In the genomic region with DNA sequence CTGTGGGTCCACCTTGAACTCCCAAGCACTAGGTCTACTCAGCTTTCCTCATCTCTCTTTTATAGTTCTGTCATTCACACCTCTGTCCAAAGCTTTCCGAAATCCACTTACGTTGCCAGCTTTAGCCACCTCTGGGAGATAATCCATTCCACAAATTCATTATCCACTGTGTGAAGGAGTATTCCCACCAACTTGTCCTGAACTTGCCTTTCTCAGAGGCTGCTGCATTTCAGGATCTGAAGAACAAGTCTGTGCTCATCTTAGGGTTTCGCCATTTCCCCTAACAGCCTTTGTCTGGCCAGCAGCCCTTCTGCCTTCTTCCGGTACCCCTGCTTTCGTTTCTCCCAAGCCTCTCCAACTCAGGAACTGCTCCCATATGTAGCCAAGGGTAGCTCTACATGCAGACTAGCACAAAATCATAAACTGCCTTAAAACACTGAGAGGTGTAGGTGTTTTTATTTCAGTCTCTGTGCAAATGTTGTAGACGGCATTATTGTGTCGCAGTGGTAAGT, we compare ENCODE assay signal across 18 mouse cellular contexts.
"Had no signal": no experiment of that assay in that cellular context is flagged by ENCODE, and none has a peak within 500 bp of the region (broad histone marks: within the 10 kb centered on the region; RNA-seq: fewer than 3 reads in every experiment).

No protein-coding gene starts in this region.

- H3K9ac ChIP-seq: liver, embryonic 14.5 days; lung, embryonic 15.5 days; midbrain, embryonic 12.5 days; midbrain, embryonic 15.5 days; neural tube, embryonic 12.5 days; neural tube, embryonic 15.5 days had no signal

- H3K4me3 ChIP-seq: layer of hippocampus, adult 2 months; lung, embryonic 15.5 days; midbrain, embryonic 12.5 days; midbrain, embryonic 15.5 days; neural tube, embryonic 12.5 days; neural tube, embryonic 15.5 days had no signal

- H3K27me3 ChIP-seq: lung, embryonic 15.5 days; midbrain, embryonic 15.5 days; neural tube, embryonic 12.5 days had no signal

- ATAC-seq: midbrain, embryonic 15.5 days had no signal

- H3K27ac ChIP-seq: kidney, postnatal 0 days; layer of hippocampus, adult 2 months; liver, embryonic 14.5 days; lung, embryonic 15.5 days; midbrain, embryonic 12.5 days; midbrain, embryonic 15.5 days; neural tube, embryonic 12.5 days; neural tube, embryonic 15.5 days had no signal

- H3K9me3 ChIP-seq: lung, embryonic 15.5 days; midbrain, embryonic 12.5 days; midbrain, embryonic 15.5 days; neural tube, embryonic 12.5 days; neural tube, embryonic 15.5 days had no signal

- H3K36me3 ChIP-seq: lung, embryonic 15.5 days; midbrain, embryonic 12.5 days; midbrain, embryonic 15.5 days; neural tube, embryonic 12.5 days; neural tube, embryonic 15.5 days had no signal

- H3K4me2 ChIP-seq: lung, embryonic 15.5 days; midbrain, embryonic 12.5 days; midbrain, embryonic 15.5 days; neural tube, embryonic 12.5 days; neural tube, embryonic 15.5 days had no signal

- DNase-seq: kidney, adult 2 months; kidney, postnatal 25 days; layer of hippocampus, adult 9-11 months; lung, adult 18-20 months; lung, postnatal 10 days; lung, postnatal 36 days; right cerebral cortex, adult 18-20 months; right cerebral cortex, postnatal 14 days; right cerebral cortex, postnatal 4 days; thymus, postnatal 36 days had no signal
